Comparison of ENCODE assay signal across 26 mouse cellular contexts in the genomic region with DNA sequence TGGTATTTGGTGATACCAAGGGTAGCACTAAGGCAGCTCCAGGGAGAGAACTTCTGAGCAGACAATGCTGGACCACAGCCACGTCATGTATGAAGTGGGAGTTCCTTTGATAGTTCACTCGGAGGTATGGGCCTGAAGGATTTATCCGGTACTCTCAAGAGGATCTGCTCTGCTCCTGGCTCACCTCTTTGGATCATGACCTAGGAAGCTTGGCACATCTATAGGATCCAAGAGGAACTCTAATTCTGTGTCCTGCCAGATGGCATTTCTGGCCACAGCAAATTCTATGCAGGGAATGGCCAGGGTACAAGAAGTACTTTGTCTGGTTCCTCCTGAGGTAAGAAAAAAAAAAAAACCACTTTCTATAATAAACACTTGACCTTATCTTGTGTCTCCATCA. TPM values are rescaled to one million over a fixed set of nuclear protein-coding genes. Genes with fewer than 3 reads are reported as not detected.
DNase-seq lines count a peak whose midpoint lies in the region; ATAC-seq lines count a peak whose summit lies in the region.
"Had no signal": no experiment of that assay in that cellular context is flagged by ENCODE, and none has a peak within 500 bp of the region (broad histone marks: within the 10 kb centered on the region; RNA-seq: fewer than 3 reads in every experiment).

No protein-coding gene starts in this region.

- H3K36me3 ChIP-seq in heart, embryonic 12.5 days = no peaks in the 10 kb centered on the region
- H3K36me3 ChIP-seq in midbrain, embryonic 14.5 days (ENCODE audit: control insufficient read depth, insufficient read depth, low read length) = no peaks in the 10 kb centered on the region
- H3K36me3 ChIP-seq: embryonic facial prominence, embryonic 12.5 days; embryonic facial prominence, embryonic 15.5 days; heart, embryonic 15.5 days; hindbrain, embryonic 10.5 days; hindbrain, embryonic 13.5 days; intestine, embryonic 15.5 days had no signal

- WGBS in heart, embryonic 12.5 days = 81% methylated on average over 3 of the region's 3 CpGs
- 96% methylated on average over 3 of the region's 3 CpGs for WGBS in midbrain, embryonic 14.5 days

- DNase-seq in heart, adult 11 months = peak; percentile 68
- peak; percentile 70 to 83 for DNase-seq in cerebellum, adult 18-20 months
- peak; percentile 87 for DNase-seq in cerebellum, adult 9-10 months
- DNase-seq in cerebellum, postnatal 36 days = peak; percentile 42 to 62
- no peak for DNase-seq in midbrain, embryonic 14.5 days
- DNase-seq in embryo, embryonic 9.5 days (ENCODE audit: extremely low spot score) = no peak
- no peak for DNase-seq in adipocyte (ENCODE audit: low spot score)
- DNase-seq: adrenal gland, adult 8-10 months; adrenal gland, postnatal 25 days; forebrain, postnatal 0 days; gastrocnemius, postnatal 25 days; heart, postnatal 10 days; heart, postnatal 36 days; kidney, adult 11 months; kidney, adult 8-10 months had no signal

- no peaks in the 10 kb centered on the region for H3K4me1 ChIP-seq in heart, embryonic 12.5 days (replicated peaks)
- H3K4me1 ChIP-seq in midbrain, embryonic 14.5 days (ENCODE audit: control insufficient read depth, insufficient read depth, low read length) = no peaks in the 10 kb centered on the region
- H3K4me1 ChIP-seq: embryonic facial prominence, embryonic 12.5 days; embryonic facial prominence, embryonic 15.5 days; heart, embryonic 15.5 days; hindbrain, embryonic 10.5 days; hindbrain, embryonic 13.5 days; intestine, embryonic 15.5 days had no signal

- no peak overlapping the region for H3K27ac ChIP-seq in heart, embryonic 12.5 days (ENCODE audit: poor library complexity, severe bottlenecking)
- no peak overlapping the region for H3K27ac ChIP-seq in midbrain, embryonic 14.5 days (replicated peaks; ENCODE audit: low read depth, low read length)
- H3K27ac ChIP-seq: embryonic facial prominence, embryonic 12.5 days; embryonic facial prominence, embryonic 15.5 days; heart, embryonic 15.5 days; hindbrain, embryonic 10.5 days; hindbrain, embryonic 13.5 days; intestine, embryonic 15.5 days had no signal

- no peaks in the 10 kb centered on the region for H3K27me3 ChIP-seq in heart, embryonic 12.5 days (replicated peaks)
- H3K27me3 ChIP-seq in midbrain, embryonic 14.5 days (ENCODE audit: control insufficient read depth, insufficient read depth, low read length) = no peaks in the 10 kb centered on the region
- H3K27me3 ChIP-seq: embryonic facial prominence, embryonic 12.5 days; embryonic facial prominence, embryonic 15.5 days; heart, embryonic 15.5 days; hindbrain, embryonic 13.5 days; intestine, embryonic 15.5 days had no signal

- ATAC-seq in heart, embryonic 12.5 days (ENCODE audit: insufficient number of reproducible peaks, low FRiP score) = no peak
- ATAC-seq in midbrain, embryonic 14.5 days (ENCODE audit: low FRiP score, low TSS enrichment) = no peak
- ATAC-seq: CD4-positive, CD25-positive, alpha-beta regulatory T cell, adult 4 months; forebrain, embryonic 14.5 days; forebrain, postnatal 0 days; hindbrain, embryonic 16.5 days; intestine, embryonic 15.5 days had no signal

- no peaks in the 10 kb centered on the region for H3K9me3 ChIP-seq in heart, embryonic 12.5 days (replicated peaks)
- H3K9me3 ChIP-seq in midbrain, embryonic 14.5 days (ENCODE audit: control insufficient read depth, low read length) = no peaks in the 10 kb centered on the region
- H3K9me3 ChIP-seq: embryonic facial prominence, embryonic 12.5 days; embryonic facial prominence, embryonic 15.5 days; heart, embryonic 15.5 days; hindbrain, embryonic 10.5 days; hindbrain, embryonic 13.5 days; intestine, embryonic 15.5 days had no signal

- no peak overlapping the region for H3K4me2 ChIP-seq in heart, embryonic 12.5 days
- H3K4me2 ChIP-seq in midbrain, embryonic 14.5 days (ENCODE audit: low read length) = no peak overlapping the region
- H3K4me2 ChIP-seq: embryonic facial prominence, embryonic 12.5 days; embryonic facial prominence, embryonic 15.5 days; heart, embryonic 11.5 days; heart, embryonic 15.5 days; hindbrain, embryonic 13.5 days; intestine, embryonic 15.5 days had no signal

- H3K4me3 ChIP-seq in heart, embryonic 12.5 days = no peak overlapping the region
- no peak overlapping the region for H3K4me3 ChIP-seq in midbrain, embryonic 14.5 days (replicated peaks; ENCODE audit: low read depth, low read length)
- H3K4me3 ChIP-seq: embryonic facial prominence, embryonic 12.5 days; embryonic facial prominence, embryonic 15.5 days; heart, embryonic 15.5 days; hindbrain, embryonic 10.5 days; hindbrain, embryonic 13.5 days; intestine, embryonic 15.5 days had no signal

- H3K9ac ChIP-seq in heart, embryonic 12.5 days = no peak overlapping the region
- H3K9ac ChIP-seq in midbrain, embryonic 14.5 days (replicated peaks; ENCODE audit: low read length) = no peak overlapping the region
- H3K9ac ChIP-seq: embryonic facial prominence, embryonic 12.5 days; embryonic facial prominence, embryonic 15.5 days; forebrain, postnatal 0 days; heart, embryonic 15.5 days; hindbrain, embryonic 13.5 days; intestine, embryonic 15.5 days had no signal

RNA-seq across cellular contexts. Expression of gene Vipr2, which starts 12.3 kb away (rescaled TPM):
- 0.70 and 1.2 TPM in 2 replicates for polyA plus RNA-seq in heart, embryonic 12.5 days (2016; fragmentation: Nextera tagmentation; extraction: Ambion mirVana)
- 0.55 and 0.97 TPM in 2 replicates for polyA plus RNA-seq in midbrain, embryonic 14.5 days (2014; fragmentation: Nextera tagmentation; extraction: Ambion mirVana)

RNA-seq across cellular contexts. Expression of gene Zfp386, which starts 42.3 kb away (rescaled TPM):
- 29.2 and 32.2 TPM in 2 replicates for polyA plus RNA-seq in heart, embryonic 12.5 days (2016; fragmentation: Nextera tagmentation; extraction: Ambion mirVana)
- polyA plus RNA-seq in midbrain, embryonic 14.5 days (2014; fragmentation: Nextera tagmentation; extraction: Ambion mirVana) = 63.3 and 65.3 TPM in 2 replicates

Comparison
In these comparisons a context has a peak if more than half of its experiments do, and no peak if none do; other contexts are left out.
1. DNase-seq: peak in heart, adult 11 months (single experiment), cerebellum, adult 18-20 months (2 of 2), cerebellum, adult 9-10 months (single experiment) and cerebellum, postnatal 36 days (2 of 2); none in midbrain, embryonic 14.5 days (single experiment), embryo, embryonic 9.5 days (single experiment) and adipocyte (single experiment).